Mouse (Mus musculus) retina, adult 2 months (tissue): ENCODE measurements at regions not wholly inside any gene's neighbourhood (a gene's known extent, or its start where the extent isn't known, plus 50 kb on each side); places are given as distances from the start of the nearest gene placed in this dataset.

ENCODE experiments used
- DNase-seq: peaks from one replicate; pipeline ENCODE4 v3.0.0-alpha.2; 2012; ENCODE audit warnings: low read depth, low spot score

- DNase-seq: no peak
These were observed 678.7 kb downstream of the Utrn start for GRCm38 (mm10) chr10:12190435-12190834.

- DNase-seq: no peak
These were observed 661.9 kb downstream of the Utrn start for GRCm38 (mm10) chr10:12207301-12207700.

- no peak for DNase-seq
These were observed 659.0 kb downstream of the Utrn start for GRCm38 (mm10) chr10:12210181-12210580.

GRCm38 (mm10) chr10:12218879-12219278, 650.3 kb downstream of the Utrn start:
- DNase-seq: no peak

GRCm38 (mm10) chr10:12234141-12234540, 635.0 kb downstream of the Utrn start:
- no peak for DNase-seq

GRCm38 (mm10) chr10:12248853-12249252, 620.3 kb downstream of the Utrn start:
- DNase-seq: no peak

- no peak for DNase-seq
These were observed 615.9 kb downstream of the Utrn start for GRCm38 (mm10) chr10:12253274-12253673.

GRCm38 (mm10) chr10:12285679-12286078, 583.5 kb downstream of the Utrn start:
- DNase-seq: no peak

GRCm38 (mm10) chr10:12298887-12299286, 570.3 kb downstream of the Utrn start:
- no peak for DNase-seq

- DNase-seq: no peak
These were observed 566.8 kb downstream of the Utrn start for GRCm38 (mm10) chr10:12302396-12302795.

GRCm38 (mm10) chr10:12320311-12320710, 548.9 kb downstream of the Utrn start:
- DNase-seq: no peak
